Mouse (Mus musculus) ES-CJ7 (cell line): Measurements from ENCODE around the gene Fgg.

Experiments used
- DNase-seq: peaks from one replicate; pipeline ENCODE4 v3.0.0; 2011; ENCODE audit warnings: low read depth, low spot score

Fgg gene

DNA sequence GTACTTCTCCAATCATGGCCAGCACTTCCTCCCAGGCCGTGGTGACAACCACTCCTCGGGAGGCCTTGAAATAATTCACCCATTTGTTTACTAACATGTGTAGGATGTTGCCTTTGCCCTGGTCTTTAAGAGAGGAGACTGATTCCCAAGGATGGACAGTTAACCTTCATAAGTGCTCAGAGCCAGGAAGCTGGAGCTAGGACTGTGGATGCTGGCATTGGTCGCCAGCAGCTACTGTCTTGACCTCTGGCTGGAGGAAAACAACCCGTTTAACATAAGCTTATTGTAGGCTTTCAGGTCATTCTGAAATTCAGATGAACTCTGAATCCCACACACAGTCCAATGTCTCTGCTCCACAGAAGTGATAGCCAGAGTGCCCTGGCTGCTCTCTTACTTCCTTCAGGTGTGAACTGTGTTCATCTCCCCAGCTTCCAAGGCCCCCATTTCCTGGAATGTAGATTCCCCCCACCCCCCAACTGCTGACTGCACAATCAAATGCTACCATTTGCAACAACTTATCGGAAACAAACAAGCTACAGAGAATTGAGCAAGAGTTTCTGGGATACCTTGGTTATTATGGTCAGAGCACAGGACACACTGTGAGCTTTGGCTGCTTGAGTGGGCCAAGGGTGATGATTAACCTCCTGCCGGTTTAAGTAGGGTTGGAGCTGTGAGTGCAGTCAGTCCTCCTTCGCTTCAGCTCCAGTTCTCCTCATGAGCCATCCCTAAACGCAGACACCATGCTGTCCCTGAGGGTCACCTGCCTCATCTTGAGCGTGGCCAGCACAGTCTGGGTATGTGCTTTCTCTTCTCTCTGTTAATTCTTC is 18.2 kb downstream of the Fgg start, which contains the start of gene Fga:
Gene Fga (plus strand): TSS at position 602 of the 827 bp plus-strand sequence.
- DNase-seq = no peak

DNA sequence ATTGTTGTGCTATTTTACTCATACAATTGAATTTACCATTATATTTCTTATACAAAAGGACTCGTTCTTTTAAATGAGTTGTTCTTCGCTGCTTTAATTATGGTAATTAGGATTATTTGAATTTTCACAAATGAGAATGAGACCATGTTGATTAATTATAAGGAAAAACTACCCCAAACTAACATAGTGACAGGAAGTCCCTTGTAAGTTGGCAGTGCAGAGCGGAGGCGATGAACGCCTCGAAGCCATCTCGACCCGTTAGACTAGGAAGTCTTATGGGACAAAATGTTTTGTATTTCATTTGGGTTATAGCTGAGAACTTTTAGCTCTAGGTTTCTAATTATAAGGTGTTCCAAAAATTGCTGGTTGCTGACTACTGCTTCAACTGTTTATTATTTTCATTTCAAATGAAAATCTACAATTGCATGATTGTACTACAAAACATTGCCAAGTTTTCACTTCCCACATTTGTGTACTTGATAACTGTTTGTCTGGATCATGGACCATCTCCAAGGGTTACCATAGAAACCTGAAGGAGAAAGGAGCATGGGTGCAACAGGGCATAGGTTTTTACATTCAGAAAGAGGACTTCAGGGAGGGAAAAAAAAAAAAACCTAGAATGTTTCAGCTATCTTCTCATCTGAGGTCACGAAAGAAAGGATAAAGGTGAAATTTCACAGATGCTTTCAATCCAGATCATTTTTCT is 20.2 kb downstream of the Fgg start:
- DNase-seq = no peak

DNA sequence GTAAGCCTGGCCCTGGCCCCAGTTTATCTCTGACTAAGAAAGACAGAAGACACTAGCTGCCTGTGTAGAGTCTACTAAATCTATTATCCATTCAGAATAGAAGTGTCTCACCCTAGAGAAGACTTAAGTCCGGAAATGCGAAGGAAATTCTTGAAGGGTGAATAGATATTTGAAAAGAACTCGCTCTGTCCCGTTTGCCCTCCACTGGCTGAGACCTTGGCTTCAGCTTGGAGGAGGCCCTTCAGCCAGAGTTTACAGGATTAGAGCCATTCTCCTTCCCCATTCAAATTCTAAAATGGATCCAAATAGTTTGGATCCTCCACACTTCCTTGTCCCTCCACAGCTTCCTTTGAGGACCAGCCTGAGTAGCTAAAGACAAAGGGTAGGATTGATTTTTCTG is 22.8 kb downstream of the Fgg start:
- DNase-seq = peak; percentile 21

DNA sequence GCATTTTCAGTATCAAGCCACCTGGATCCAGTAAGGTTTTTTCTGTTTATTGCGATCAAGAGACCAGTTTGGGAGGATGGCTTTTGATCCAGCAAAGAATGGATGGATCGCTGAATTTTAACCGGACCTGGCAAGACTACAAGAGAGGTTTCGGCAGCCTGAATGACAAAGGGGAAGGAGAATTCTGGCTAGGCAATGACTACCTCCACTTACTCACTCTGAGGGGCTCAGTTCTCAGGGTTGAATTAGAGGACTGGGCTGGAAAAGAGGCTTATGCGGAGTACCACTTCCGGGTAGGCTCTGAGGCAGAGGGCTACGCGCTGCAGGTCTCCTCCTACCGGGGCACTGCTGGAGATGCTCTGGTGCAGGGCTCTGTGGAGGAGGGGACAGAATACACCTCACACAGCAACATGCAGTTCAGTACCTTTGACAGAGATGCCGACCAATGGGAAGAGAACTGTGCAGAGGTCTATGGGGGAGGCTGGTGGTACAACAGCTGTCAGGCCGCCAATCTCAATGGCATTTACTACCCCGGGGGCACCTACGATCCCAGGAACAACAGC is 25.3 kb downstream of the Fgg start:
- peak; percentile 37 for DNase-seq

DNA sequence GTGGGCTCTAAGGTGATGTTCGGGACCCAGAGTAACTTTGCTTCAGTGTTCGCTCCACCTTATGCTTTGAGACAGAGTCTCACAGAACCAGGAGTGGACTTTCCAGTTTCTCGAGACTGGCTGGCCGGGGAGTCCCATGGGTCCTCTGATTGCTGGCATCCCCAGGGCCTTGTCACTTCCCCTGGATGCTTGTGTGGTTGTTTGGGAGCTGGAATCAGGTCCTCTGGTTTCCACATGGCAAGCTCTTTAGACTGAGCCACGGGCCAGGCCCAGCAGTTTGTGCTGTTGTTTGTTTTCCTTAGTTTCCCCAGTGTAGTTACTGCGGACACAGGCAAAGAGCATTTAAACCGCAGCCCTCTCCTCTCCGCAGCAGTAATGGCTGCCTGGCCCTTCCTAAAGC is 26.3 kb downstream of the Fgg start:
- DNase-seq = no peak

DNA sequence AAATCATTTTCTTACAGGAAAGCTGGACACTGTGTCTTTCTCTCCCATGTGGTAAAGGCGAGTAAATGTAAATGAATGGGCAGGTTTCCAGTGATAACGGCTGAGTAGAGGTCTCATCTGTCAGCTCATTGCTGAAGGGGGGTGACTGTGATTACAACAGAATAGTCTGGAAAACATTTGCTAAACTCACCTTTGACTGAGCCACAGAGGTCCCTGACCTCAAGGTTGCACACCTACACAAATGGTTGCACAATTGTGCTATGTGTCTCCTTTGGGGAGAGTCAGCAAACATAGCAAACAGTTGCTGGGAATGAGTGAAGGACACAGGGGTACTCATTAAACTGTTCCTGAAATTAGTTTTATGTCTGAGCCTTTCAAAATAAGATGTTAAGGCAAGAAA is 31.3 kb downstream of the Fgg start:
- DNase-seq = no peak

DNA sequence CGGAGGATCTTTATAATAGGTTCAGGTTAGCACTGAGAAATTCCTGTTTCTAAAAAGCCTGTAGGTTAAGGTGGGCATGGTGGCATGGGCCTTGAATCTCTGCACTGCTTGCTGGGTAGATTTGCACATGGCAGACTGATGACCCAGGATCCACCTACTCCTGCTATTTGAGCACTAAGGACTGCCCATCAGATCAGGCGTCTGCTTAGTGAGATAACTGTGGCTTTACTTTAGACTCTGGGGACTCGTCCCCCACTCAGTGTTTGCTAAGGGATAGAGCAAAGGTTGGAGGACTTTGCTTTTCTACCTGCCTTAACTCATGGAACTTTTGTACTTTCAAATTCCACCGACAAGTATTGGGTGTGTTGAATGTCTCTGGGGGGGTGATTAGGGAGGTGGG is 32.1 kb downstream of the Fgg start:
- DNase-seq = no peak

DNA sequence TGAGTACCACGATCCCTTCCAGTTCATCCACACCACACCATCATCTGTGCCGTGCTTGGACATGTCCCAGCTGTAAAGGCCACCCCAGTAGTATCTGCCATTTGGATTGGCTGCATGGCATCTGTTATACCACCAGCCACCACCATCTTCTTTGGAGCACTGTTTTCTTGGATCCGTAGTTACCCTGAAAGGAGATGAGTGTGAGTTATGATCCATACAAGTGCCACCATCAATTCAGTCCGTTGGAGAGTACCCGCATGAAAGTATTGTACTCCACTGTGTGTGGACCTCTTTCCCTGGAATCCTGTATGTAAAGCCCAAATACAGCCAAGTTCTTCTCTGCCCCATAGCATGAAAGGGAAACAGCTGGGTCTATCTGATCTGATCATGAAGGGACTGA is 34.9 kb downstream of the Fgg start:
- DNase-seq = no peak

DNA sequence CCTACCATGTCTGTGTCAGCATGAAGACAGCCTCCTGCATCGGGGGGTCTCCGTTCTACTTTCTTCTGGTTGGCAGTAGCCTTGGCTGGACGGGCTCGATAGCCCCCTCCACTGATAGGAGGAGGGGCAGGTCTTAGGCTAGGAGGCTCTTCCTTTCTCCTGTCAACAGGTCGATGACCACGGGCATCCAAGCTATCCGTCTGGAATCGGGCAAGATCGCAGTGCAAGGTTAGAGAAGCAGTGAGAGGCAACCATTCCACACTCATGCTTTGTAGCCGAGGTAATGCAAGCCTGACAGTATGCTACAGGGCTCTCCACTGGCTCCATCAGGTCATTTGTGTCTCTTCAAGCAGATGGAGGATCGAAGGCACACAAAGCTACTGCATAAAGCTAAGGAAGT is 39.1 kb downstream of the Fgg start:
- no peak for DNase-seq

DNA sequence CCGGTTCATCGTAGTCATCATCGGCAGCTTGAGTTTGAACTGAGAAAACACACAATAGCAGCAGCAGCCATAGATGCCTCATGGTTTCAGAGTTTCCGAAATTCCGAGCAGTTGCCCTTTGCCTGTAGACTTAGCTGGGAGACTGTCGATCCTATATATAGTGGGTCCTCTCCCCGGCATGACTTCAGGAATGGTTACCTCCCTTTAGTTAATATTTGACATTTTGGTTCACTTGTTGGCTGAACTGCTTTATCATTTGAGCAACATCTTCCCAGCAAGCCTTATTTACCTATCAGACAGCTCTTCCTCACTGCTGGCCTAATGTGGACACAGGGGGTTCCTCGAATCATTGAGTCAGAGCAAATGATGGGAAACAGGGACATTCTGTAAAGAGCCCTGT is 42.2 kb downstream of the Fgg start, which contains the start of gene Fgb:
Gene Fgb (minus strand): TSS at position 184 of the 400 bp plus-strand sequence.
- no peak for DNase-seq

DNA sequence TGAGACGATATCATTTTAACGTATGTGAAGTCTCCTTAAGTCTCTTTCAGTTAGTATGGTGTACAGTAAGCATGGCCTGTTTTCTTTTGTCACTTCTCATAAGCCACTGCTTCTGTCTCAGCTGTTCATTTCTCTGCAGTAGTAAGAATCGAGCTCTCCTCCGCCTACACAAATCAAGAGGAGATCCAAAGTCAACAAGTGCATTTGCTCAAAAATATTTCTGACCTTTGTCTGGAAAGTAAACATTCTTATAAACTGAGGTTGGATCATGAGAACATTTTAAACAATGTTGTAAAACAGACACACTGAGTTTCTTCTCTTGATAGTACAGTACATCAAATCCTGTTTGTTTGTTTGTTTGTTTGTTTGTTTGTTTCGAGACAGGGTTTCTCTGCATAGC is 43.1 kb downstream of the Fgg start:
- DNase-seq = no peak

DNA sequence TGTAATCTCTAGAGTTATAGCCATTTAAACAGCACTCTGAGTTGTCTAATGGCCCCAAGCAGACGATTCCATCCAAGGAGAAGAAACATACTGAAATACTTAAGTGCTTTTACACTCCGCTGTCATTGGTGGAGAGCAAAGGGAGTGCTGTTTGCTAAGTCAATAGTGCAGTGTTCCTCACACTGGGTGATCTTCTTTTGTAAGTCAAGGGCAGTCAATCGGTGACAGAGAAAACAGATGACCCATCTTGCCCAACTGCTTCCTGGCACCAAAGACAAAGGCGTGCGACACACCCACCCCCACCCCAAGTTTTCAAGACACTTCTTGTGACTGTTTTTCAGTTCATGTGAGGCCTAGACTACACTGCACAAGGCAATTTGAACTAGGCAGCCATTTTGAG is 44.6 kb downstream of the Fgg start:
- DNase-seq = peak; percentile 27

DNA sequence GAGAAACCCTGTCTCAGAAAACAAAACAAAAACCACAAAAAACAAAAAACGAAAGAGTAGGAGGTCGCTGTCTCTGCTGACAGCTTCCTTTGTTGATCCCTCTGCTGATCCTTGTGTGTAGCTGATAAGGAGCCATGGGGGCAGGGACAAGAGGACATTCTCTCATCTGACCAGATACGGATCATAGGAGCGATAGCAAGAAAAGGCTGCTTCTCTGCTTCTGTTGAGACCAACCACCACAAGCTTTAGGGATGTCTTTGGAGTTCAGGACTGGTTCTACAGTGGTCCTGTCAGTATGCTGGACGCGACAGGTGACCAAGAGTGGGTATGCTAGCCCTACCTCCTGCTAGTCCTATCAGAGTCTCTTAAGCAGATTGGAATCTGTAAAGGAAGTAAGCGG is 45.6 kb downstream of the Fgg start:
- DNase-seq = no peak

DNA sequence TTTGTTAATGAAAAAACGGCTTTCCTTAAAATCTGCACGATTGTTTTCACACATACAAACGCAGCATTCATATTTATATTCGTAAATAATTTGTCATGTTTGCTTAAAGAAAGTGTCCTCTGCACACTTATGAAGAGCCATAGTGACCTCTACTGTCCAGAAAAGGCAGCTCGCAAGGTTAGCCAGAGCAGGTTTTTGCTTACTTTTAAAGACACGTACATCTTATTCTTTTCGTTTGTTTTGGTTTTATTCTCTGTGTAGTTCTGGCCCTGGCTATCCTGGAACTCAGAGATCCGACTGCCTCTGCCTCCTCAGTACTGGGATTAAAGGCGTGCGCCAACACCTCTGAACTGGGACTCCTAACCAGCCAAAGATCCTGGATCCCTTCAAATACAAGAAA is 46.2 kb downstream of the Fgg start:
- peak; percentile 41 for DNase-seq

DNA sequence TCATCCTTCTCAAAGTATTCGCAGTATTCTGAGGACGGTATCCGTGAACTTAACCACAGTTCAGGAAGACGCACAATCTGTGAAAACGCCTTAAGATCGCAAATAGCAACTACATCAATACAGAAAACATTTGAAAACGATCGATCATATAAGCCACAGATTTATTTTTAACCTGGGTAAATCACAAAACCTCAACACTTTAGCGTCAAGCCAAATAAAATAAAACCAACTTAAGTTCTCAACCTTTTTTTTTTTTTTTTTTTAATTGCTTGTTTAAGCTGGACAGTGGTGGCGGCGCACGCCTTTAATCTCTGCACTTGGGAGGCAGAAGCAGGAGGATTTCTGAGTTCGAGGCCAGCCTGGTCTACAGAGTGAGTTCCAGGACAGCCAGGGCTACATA is 47.2 kb downstream of the Fgg start:
- no peak for DNase-seq

DNA sequence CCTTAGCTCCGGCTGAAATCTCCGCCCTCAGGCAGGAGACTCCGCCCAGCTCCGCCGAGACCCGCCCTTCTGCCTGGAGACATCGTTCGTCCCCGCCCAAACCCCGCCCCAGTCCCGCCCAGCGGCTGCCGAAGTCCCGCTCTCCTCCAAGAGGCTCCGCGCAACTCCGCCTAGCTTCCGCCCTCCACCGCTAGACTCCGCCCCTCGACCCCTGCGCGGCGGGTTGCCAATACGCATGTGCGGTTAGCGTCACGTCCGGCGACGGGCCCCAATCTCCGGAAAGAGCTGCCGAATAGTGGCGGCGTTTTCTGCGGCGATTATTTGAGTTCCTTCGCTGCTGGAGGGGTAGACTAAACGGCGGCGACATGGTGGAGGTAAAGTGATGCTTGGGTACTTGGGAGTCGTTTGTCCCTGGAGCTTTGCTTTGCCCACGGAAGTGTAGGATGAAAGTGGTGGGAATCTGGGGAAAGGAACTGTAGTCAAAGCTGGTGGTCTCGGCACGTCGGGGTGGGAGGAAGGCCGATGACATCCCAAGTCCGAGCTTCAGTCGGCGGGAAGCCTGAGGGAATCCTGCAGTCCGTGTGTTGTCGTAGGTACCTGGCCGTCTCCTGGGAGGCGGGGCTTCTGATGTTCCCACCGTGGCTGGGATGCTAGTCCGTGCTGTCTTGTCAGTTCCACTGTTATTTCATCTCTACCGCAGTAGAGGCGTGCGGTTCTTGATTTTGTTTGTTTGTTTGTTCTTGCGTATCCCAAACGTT is 47.9 kb downstream of the Fgg start, which contains the start of gene Plrg1:
Gene Plrg1 (plus strand): TSS at position 242 of the 758 bp plus-strand sequence.
- DNase-seq = peak; percentile 97

DNA sequence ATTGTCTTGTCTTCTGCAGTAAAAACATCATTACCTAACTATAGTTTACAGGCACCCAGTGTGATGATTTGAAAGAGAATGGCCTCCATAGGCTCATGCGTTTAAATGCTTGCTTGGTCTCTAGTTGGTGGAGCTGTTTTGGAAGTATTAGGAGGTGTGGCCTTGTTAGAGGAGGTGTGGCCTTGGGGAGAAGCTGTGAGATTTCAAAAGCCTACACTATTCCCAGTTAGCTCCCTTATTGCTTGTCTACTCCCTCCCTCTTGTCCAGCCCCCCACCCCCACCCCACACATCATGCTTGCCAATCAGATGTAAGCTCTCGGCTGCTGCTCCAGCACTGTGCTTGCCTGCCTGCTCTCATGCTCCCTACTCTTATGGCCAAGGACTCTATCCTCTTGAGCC is 49.5 kb downstream of the Fgg start:
- peak; percentile 16 for DNase-seq
